Comparison of ENCODE assay signal across 8 mouse cellular contexts in the genomic region with DNA sequence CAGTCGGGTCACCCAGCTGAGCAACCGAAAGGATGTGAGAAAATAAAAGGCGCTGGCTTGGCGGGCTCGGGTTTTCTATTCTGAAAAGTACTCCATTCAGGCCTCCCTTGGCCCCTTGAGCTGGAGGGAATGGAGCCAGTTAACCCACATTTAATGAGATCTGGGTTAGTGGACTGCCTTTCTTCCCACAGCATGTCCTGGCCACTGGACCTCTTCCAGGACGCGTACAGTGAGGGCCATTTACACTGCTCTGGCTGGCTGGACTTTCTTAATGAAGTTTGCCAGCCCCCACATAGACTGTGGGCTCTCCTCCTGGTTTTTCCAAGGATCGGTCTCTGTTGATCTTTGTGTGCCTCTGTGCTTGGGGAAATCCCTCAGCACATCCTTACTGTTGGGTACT. TPM values are rescaled to one million over a fixed set of nuclear protein-coding genes. Genes with fewer than 3 reads are reported as not detected.
A peak's percentile ranks its signal among the peaks of the same experiment; 100 is the strongest.
DNase-seq lines count a peak whose midpoint lies in the region; ATAC-seq and TF ChIP-seq lines count a peak whose summit lies in the region.

No protein-coding gene starts in this region.

- peaks cover 24% of the 10 kb centered on the region for H3K4me1 ChIP-seq in heart, postnatal 0 days (ENCODE audit: control insufficient read depth, insufficient read depth)

- no peak overlapping the region for H3K4me2 ChIP-seq in heart, postnatal 0 days (ENCODE audit: low read depth, low read length)

- no peak for TF ChIP-seq CTCF in heart, postnatal 0 days (IDR thresholded peaks at IDR 0.05; ENCODE audit: low read depth)

- no peaks in the 10 kb centered on the region for H3K27me3 ChIP-seq in heart, postnatal 0 days (ENCODE audit: control insufficient read depth, insufficient read depth, low read length)

- no peak overlapping the region for H3K9ac ChIP-seq in heart, postnatal 0 days (replicated peaks; ENCODE audit: low read depth, low read length)

- H3K4me3 ChIP-seq in heart, postnatal 0 days (ENCODE audit: low read depth, low read length) = no peak overlapping the region

- no peak for TF ChIP-seq EP300 in heart, postnatal 0 days (IDR thresholded peaks at IDR 0.05; ENCODE audit: low read depth)

- 0 out of 2 replicates have a peak, but pooled peaks have one; percentile 1 for ATAC-seq in heart, postnatal 0 days (ENCODE audit: insufficient read depth, low read depth)
- no peak for ATAC-seq in megakaryocyte, adult 5-6 weeks (ENCODE audit: poor library complexity, severe bottlenecking)

- H3K9me3 ChIP-seq in heart, postnatal 0 days (replicated peaks; ENCODE audit: control insufficient read depth, low read length) = no peaks in the 10 kb centered on the region

- WGBS in heart, postnatal 0 days = 67% methylated on average over 8 of the region's 8 CpGs

- H3K36me3 ChIP-seq in heart, postnatal 0 days (replicated peaks; ENCODE audit: control insufficient read depth, insufficient read depth, low read length) = no peaks in the 10 kb centered on the region

- peak; percentile 92 for DNase-seq in heart, adult 11 months
- no peak for DNase-seq in heart, postnatal 25 days (ENCODE audit: low spot score)
- peak; percentile 56 for DNase-seq in brain, adult 2 months (ENCODE audit: low read depth, low spot score)
- DNase-seq in heart, postnatal 0 days (ENCODE audit: low spot score) = no peak
- DNase-seq in left cerebral cortex, postnatal 14 days (ENCODE audit: low spot score in 2 of 2) = peak; percentile 65 to 75
- no peak for DNase-seq in ovary, postnatal 10 days (ENCODE audit: low spot score)
- DNase-seq in lung, adult 18-20 months = no peak

- intact Hi-C loops in heart, postnatal 25 days (cut with DNase I) = no loop called here
- intact Hi-C loops in left cerebral cortex, postnatal 14 days (cut with DNase I) = loop anchor here (5.0 kb wide), 1 partner anchor 49 kb away; no protein-coding TSS in a partner anchor

- H3K27ac ChIP-seq in heart, postnatal 0 days (ENCODE audit: low read depth) = peak overlapping the region; percentile 37; the same call in 1 of the 2 replicates

RNA-seq across cellular contexts. Expression of a gene that starts 52.1 kb away (rescaled TPM):
- 10 to 100 TPM; 29.0 to 34.1 TPM for total RNA-seq in heart, postnatal 25 days (2021)
- 21.4 and 24.1 TPM in 2 replicates for total RNA-seq in heart, postnatal 0 days (2014; rRNA removed; ENCODE audit: low replicate concordance)
- polyA plus RNA-seq in heart, postnatal 0 days (2015; fragmentation: Nextera tagmentation; extraction: Ambion mirVana) = 15.2 and 17.9 TPM in 2 replicates
- 10 to 100 TPM; 50.4 to 50.5 TPM for total RNA-seq in left cerebral cortex, postnatal 14 days (2021)
- total RNA-seq in megakaryocyte, adult 5-6 weeks (2015) = 40.5 and 46.9 TPM in 2 replicates
- total RNA-seq in megakaryocyte, adult 5-6 weeks (2017) = 58.8 and 60.6 TPM in 2 replicates

Comparison
In these comparisons a context has a peak if more than half of its experiments do, and no peak if none do; other contexts are left out.
1. DNase-seq: peak in heart, adult 11 months (single experiment), brain, adult 2 months (single experiment) and left cerebral cortex, postnatal 14 days (2 of 2); none in heart, postnatal 25 days (single experiment), heart, postnatal 0 days (single experiment), ovary, postnatal 10 days (single experiment) and lung, adult 18-20 months (0 of 2).